Mouse (Mus musculus): Measurements from ENCODE around the gene Tapbpl. TPM values are rescaled to one million over a fixed set of nuclear protein-coding genes. Genes with fewer than 3 reads are reported as not detected.

The Tapbpl gene
- polyA plus RNA-seq, 1 experiment, result 58.9 TPM

DNA sequence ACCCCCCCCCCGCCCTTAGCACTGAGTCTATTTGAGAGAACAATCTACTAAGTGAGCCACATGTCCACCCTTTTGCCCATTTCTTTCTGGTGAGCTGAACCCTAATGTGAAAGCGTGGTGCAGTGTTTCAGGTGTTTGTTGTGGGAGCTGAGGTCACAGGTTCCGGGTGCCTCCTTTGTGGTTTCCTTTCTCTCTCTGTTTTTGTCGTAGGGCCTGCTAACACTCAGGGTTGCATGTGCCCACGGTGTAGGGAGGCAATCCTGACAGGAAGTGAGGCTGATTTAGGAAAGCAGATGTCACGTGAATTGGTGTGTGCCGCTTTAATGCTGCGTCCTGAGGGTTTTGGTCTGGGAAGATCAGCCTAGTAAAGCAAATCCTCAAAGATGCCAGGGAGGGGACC is 9.9 kb upstream of the Tapbpl start:
- 79% methylated on average over 8 of the region's 8 CpGs for WGBS
- no peak for DNase-seq (ENCODE audit: low read depth, low spot score)

DNA sequence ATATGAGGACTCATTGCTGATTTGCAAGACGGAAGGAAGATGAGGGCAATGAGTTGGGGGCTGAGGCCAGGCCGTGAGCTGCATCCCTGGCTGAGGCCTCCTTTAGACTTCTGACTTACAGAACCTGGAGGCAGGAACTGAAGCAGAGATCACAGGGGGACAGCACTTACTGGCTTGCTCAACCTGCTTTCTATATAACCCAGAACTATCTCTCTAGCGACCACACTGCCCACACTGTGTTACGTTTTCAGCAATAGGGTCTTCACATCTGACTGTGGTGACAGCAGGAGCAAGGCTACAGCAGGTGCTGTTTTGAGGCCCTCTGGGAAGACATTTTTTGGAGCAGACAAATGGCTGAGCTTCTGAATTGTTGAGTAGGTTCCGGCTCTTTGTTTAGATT is 9.0 kb upstream of the Tapbpl start:
- 80% methylated on average over 5 of the region's 5 CpGs for WGBS
- no peak for DNase-seq (ENCODE audit: low read depth, low spot score)

DNA sequence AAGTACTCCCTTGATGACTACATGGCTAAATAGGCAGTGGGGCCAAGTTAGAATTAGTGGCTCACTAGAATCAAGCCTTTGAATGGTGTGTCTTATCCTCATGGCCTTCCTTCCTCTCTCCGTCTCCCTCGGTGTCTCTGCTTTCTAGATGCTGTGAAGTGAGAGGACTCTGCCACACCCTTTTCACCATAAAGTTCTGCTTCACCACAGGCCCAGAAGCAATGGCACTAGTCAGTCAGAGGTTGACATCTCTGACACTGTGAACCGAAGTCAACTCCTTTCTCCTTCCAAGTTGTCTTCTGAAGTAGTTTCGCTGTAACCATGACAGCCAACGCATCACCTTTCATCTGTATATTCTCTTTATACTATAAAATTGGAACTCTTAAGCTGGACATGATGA is 7.9 kb upstream of the Tapbpl start:
- 78% methylated on average over 5 of the region's 5 CpGs for WGBS
- DNase-seq (ENCODE audit: low read depth, low spot score), result no peak

DNA sequence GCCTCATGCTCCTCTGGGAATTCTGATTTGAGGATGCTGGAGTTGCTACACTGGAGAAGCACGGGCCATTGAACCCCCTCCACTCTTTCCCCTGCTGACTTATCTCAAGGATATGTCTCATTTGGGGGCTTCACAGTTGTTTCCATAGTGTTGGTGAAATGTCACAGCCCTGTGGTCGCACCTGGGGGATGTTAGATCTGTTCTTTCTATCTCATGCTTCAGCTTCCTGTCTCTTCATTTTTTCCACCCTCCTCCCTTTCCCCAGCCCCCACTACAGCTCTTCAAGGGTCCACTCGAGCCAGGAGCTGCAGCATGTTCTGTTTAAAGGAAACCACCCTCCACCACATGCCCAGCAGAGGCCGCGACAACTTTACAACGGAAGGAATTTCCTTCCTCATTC is 6.7 kb upstream of the Tapbpl start:
- 28% methylated on average over 6 of the region's 6 CpGs for WGBS
- no peak for DNase-seq (ENCODE audit: low read depth, low spot score)

- no peak for DNase-seq (ENCODE audit: low read depth, low spot score)
- 78% methylated on average over 4 of the region's 4 CpGs for WGBS
Observed at GRCm38 (mm10) chr6:125237421-125237820, 5.8 kb upstream of the Tapbpl start.

- 78% methylated on average over 6 of the region's 6 CpGs for WGBS
- no peak for DNase-seq (ENCODE audit: low read depth, low spot score)
Observed at GRCm38 (mm10) chr6:125236782-125237181, 5.1 kb upstream of the Tapbpl start, which contains the start of gene Cd27. TSS of gene Cd27 (minus strand) at chr6:125237010.

DNA sequence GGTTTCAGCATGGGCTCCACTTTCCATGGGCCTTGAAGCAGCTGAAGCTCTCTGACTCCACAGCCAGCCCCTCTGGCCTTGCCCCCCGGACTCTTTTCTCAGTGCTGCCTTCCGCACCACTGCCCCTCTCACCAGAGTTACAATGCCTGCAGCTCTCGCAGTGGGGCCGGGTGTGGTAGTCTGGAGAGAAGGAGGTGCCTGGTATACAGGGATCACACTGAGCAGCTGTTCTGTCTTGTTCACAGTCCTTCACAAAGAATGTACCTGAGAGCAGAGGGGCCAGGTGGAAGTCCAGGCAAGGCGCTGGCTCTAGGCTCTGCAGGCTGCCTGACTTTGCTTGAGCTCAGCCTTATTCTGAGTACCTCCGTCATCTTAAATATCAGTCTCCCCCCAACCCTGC is 4.7 kb upstream of the Tapbpl start:
- 76% methylated on average over 6 of the region's 6 CpGs for WGBS
- no peak for DNase-seq (ENCODE audit: low read depth, low spot score)

GRCm38 (mm10) chr6:125234520-125234828 is 2.8 kb upstream of the Tapbpl start:
- DNase-seq (ENCODE audit: low read depth, low spot score), result no peak
- 43% methylated on average over 5 of the region's 5 CpGs for WGBS

- no peak for DNase-seq (ENCODE audit: low read depth, low spot score)
- WGBS, result 53% methylated on average over 7 of the region's 7 CpGs
Observed at GRCm38 (mm10) chr6:125233816-125234519, 2.3 kb upstream of the Tapbpl start.

DNA sequence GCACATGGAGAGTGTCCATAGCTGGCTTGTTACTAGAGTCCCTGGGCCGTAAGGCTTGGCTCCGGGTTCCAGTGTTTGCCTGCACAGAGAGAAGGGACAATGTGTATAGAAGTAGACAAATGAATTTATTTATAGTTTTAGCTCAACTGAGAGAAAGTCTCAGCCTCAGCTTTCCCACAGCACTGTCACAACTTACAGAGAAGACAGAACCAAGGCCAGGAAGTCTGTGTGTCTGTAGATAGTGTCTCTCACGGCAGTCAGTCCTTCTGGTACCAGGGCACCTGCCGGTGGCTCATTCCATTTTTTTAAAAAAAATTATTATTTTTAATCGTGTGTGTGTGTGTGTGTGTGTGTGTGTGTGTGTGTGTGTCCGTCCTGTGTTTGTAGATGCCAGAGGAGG is 856 bp upstream of the Tapbpl start:
- no peak for DNase-seq (ENCODE audit: low read depth, low spot score)
- 58% methylated on average over 6 of the region's 6 CpGs for WGBS

- no peak for DNase-seq (ENCODE audit: low read depth, low spot score)
- 13% methylated on average over 4 of the region's 4 CpGs for WGBS
Observed at GRCm38 (mm10) chr6:125232045-125232437, 381 bp upstream of the Tapbpl start.

DNA sequence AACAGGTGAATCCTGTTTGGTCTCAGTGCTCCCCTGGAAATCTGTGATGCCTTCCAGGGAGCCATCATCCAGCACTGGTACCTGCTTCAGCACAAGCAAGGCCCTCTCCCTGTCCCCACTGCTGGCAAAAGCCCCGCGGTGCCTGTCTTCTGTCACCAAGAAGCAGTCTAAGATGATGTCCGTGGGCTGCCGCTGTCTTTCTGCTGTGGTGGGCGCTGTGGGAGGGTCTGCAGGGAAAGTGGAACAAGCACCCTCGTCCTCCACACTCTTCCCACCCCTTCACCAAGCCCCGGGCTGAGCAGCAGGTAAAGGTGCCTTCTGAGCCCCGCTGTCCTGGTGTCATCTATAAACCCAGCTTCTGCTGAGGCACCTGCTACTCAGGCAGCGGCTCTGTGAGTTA is 1.1 kb downstream of the Tapbpl start:
- no peak for DNase-seq (ENCODE audit: low read depth, low spot score)
- 60% methylated on average over 9 of the region's 9 CpGs for WGBS

GRCm38 (mm10) chr6:125225518-125226115 is 6.0 kb downstream of the Tapbpl start:
- WGBS, result 83% methylated on average over 5 of the region's 5 CpGs
- DNase-seq (ENCODE audit: low read depth, low spot score), result no peak

DNA sequence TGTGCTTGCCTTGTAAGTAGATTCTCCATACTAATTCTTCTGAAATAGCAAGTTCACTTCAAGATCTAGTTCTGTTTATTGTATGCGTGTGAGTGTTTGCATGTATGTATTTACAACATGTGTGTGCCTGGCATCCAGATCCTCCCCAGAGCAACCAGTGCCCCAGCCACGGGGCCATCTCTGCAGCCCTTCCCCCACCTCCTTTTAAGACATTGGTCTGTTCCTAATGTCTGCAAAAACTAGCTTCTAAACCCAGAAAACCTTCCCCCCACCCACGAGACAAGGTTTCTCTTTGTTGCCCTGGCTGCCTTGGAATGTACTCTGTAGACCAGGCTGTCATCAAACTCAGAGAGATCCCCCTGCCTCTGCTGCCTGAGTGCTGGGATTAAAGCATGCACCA is 9.1 kb downstream of the Tapbpl start:
- WGBS, result 67% methylated on average over 3 of the region's 3 CpGs
- no peak for DNase-seq (ENCODE audit: low read depth, low spot score)

DNA sequence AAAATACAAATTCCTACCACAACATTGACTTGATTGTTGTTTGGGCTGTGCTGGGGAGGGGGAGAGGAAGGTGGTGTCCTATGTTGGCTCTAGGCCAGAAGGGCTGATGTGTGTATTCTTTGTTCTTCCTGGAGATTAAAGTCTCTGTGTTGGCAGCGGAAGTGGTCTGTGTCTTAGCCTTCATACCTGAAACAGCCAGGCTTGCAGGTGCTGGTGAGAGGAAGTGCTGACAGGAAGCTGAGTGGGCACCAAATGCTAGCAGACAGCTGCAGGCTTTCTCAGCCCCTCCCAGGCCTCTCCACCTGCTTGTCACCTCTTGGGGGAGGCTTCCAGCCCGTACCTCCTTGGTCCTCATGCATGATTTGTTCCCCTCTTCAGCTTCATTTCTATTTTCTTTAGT is 9.5 kb downstream of the Tapbpl start:
- DNase-seq (ENCODE audit: low read depth, low spot score), result no peak

GRCm38 (mm10) chr6:125221115-125221745 is 10.4 kb downstream of the Tapbpl start:
- DNase-seq (ENCODE audit: low read depth, low spot score), result no peak
- 94% methylated on average over 20 of the region's 20 CpGs for WGBS

More for the DNA sequence above, 9.5 kb downstream of the Tapbpl start:
- 44% methylated on average over 2 of the region's 2 CpGs for WGBS

DNA sequence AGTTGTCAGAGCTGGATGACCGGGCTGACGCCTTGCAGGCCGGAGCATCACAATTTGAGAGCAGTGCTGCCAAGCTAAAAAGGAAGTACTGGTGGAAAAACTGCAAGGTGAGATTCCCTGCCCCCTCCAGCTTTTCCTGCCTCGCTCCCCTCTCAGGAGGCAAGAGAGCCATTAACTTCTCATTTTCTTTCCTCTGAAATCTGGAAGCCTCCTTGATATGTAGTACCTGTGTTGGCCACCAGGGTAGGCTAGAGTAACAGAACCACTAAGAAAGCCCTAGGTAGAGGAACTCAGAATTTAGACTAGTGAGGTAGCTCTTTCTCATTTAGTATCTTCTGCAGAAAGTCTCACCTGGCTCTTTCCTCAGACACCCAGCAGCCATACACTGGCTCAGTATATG is 12.7 kb downstream of the Tapbpl start:
- 82% methylated on average over 4 of the region's 4 CpGs for WGBS
- no peak for DNase-seq (ENCODE audit: low read depth, low spot score)

GRCm38 (mm10) chr6:125217899-125218298 is 13.8 kb downstream of the Tapbpl start:
- no peak for DNase-seq (ENCODE audit: low read depth, low spot score)
- 88% methylated on average over 11 of the region's 11 CpGs for WGBS

- WGBS, result 74% methylated on average over 2 of the region's 2 CpGs
- DNase-seq (ENCODE audit: low read depth, low spot score), result no peak
Observed at GRCm38 (mm10) chr6:125216898-125217297, 14.8 kb downstream of the Tapbpl start.

DNA sequence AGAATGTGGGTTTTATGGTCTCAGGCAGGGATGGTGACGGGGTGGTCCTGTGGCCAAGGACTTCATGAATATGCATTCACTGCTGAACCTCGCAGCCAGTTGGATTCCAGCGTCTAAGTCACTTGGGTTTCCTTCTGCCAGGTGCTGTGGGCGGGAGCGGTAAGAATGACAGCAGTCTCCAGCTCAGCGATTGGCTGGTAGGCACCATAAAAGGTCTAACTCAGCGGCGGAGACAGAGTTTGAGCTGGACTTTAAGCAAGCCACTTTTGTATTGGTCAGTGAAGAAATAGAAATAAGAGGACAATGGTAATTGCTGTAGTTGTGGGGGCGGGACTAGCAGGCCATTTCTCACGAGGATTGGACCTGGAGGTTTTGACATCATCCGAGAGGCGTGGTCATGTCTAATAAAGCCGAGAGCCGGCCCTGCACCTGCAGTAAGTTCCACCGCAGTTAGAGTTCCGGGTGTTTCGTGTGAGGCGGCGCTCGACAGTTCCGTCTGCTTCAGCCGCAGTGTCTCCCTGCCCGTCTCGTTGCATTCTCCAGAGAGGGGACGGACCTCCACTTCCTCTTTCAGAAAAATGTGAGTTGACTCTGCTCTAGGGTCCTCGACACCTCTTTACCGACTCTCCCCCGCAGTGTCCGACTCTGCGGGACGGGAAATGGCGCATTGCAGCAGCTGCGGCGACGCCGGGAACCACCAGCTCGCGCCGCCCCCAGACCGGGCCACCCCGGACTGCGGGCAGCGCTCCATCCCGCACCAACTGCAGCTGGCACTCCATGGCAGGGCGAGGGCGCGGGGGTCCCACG is 16.3 kb downstream of the Tapbpl start, which contains the start of gene Vamp1:
Gene Vamp1, plus strand, starts transcription at position 404 of the 807 bp plus-strand sequence.
- DNase-seq (ENCODE audit: low read depth, low spot score), result peak; percentile 95
- WGBS, result under 1% methylated on average over 48 of the region's 48 CpGs
